Mouse (Mus musculus): ENCODE measurements around the gene Tab3. TPM values are rescaled to one million over a fixed set of nuclear protein-coding genes. Genes with fewer than 3 reads are reported as not detected.

Tab3 gene
- total and polyA plus RNA-seq, 3 experiments: 5.2 to 12.8 TPM; not detected in 1

- TF ChIP-seq NELFE (IDR thresholded peaks at IDR 0.05; ENCODE audit: low read depth, low read length) (peak; percentile 51; the same call in 1 of the 2 replicates), MYC (IDR thresholded peaks at IDR 0.05; ENCODE audit: low read depth, low read length) (no peak), E2F4 (IDR thresholded peaks at IDR 0.05; ENCODE audit: borderline replicate concordance, low read depth, low read length) (no peak), ZC3H11A (IDR thresholded peaks at IDR 0.05; ENCODE audit: low read depth, low read length) (no peak)
These were observed at the start of gene Tab3 (continued) for GRCm38 (mm10) chrX:85573532-85574181.

GRCm38 (mm10) chrX:85525545-85525944 lies 48.3 kb upstream of the Tab3 start:
- Histone ChIP-seq H3K79me2 (ENCODE audit: control insufficient read depth, insufficient read depth, low read length, poor library complexity) (no peaks in the 10 kb centered on the region), H3K36me3 (ENCODE audit: control insufficient read depth in 1 of 2, insufficient read depth in 2 of 2, low read length in 2 of 2) (no peaks in the 10 kb centered on the region), H3K27me3 (ENCODE audit: control insufficient read depth in 1 of 2, insufficient read depth in 2 of 2, low read length in 2 of 2) (no peaks in the 10 kb centered on the region), H3K9ac (ENCODE audit: control insufficient read depth, low read depth, low read length, poor library complexity, severe bottlenecking) (no peak overlapping the region), H3K4me1 (ENCODE audit: control insufficient read depth in 1 of 2, insufficient read depth in 2 of 2, low read length in 2 of 2) (no peaks in the 10 kb centered on the region), H3K9me3 (replicated peaks; ENCODE audit: insufficient read depth, low read length) (no peaks in the 10 kb centered on the region), H3K4me3 (ENCODE audit: control insufficient read depth in 1 of 2, insufficient read depth in 1 of 2, low read depth in 2 of 2, low read length in 2 of 2) (no peak overlapping the region), H3K27ac (ENCODE audit: control insufficient read depth, low read depth, low read length) (no peak overlapping the region)
- DNase-seq (ENCODE audit: low read depth, low spot score): no peak
- TF ChIP-seq KAT2A (conservative IDR thresholded peaks at IDR 0.05; ENCODE audit: low read depth, low read length): no peak
- no peak for TF ChIP-seq E2F4 (IDR thresholded peaks at IDR 0.05; ENCODE audit: borderline replicate concordance, low read depth, low read length)
- TF ChIP-seq TAL1 (IDR thresholded peaks at IDR 0.05; ENCODE audit: low read length): no peak
- no peak for TF ChIP-seq CTCF (IDR thresholded peaks at IDR 0.05 in 2 of 3, conservative IDR thresholded peaks at IDR 0.05 in 1 of 3; ENCODE audit: control insufficient read depth in 1 of 3, insufficient read depth in 1 of 3, low read depth in 2 of 3, low read length in 3 of 3, poor library complexity in 1 of 3, severe bottlenecking in 1 of 3)
- no peak for TF ChIP-seq MAFK (IDR thresholded peaks at IDR 0.05; ENCODE audit: borderline replicate concordance, low read depth, low read length)
- no peak for TF ChIP-seq ZC3H11A (IDR thresholded peaks at IDR 0.05; ENCODE audit: low read depth, low read length)

GRCm38 (mm10) chrX:85526263-85527019 lies 47.4 kb upstream of the Tab3 start:
- Histone ChIP-seq H3K79me2 (ENCODE audit: control insufficient read depth, insufficient read depth, low read length, poor library complexity) (no peaks in the 10 kb centered on the region), H3K4me1 (ENCODE audit: control insufficient read depth in 1 of 2, insufficient read depth in 2 of 2, low read length in 2 of 2) (no peaks in the 10 kb centered on the region), H3K9ac (ENCODE audit: control insufficient read depth, low read depth, low read length, poor library complexity, severe bottlenecking) (no peak overlapping the region), H3K27ac (ENCODE audit: control insufficient read depth, low read depth, low read length) (no peak overlapping the region), H3K4me3 (ENCODE audit: control insufficient read depth in 1 of 2, insufficient read depth in 1 of 2, low read depth in 2 of 2, low read length in 2 of 2) (no peak overlapping the region), H3K36me3 (ENCODE audit: control insufficient read depth in 1 of 2, insufficient read depth in 2 of 2, low read length in 2 of 2) (no peaks in the 10 kb centered on the region), H3K9me3 (replicated peaks; ENCODE audit: insufficient read depth, low read length) (no peaks in the 10 kb centered on the region), H3K27me3 (ENCODE audit: control insufficient read depth in 1 of 2, insufficient read depth in 2 of 2, low read length in 2 of 2) (no peaks in the 10 kb centered on the region)
- DNase-seq (ENCODE audit: low read depth, low spot score): no peak
- TF ChIP-seq MAX (IDR thresholded peaks at IDR 0.05; ENCODE audit: low read length): no peak
- TF ChIP-seq SMC3 (IDR thresholded peaks at IDR 0.05; ENCODE audit: low read depth, low read length): no peak

GRCm38 (mm10) chrX:85558931-85559330 lies 14.9 kb upstream of the Tab3 start:
- Histone ChIP-seq H3K27ac (ENCODE audit: control insufficient read depth, low read depth, low read length) (no peak overlapping the region), H3K4me3 (ENCODE audit: control insufficient read depth in 1 of 2, insufficient read depth in 1 of 2, low read depth in 2 of 2, low read length in 2 of 2) (no peak overlapping the region), H3K9ac (ENCODE audit: control insufficient read depth, low read depth, low read length, poor library complexity, severe bottlenecking) (no peak overlapping the region), H3K9me3 (replicated peaks; ENCODE audit: insufficient read depth, low read length) (no peaks in the 10 kb centered on the region), H3K4me1 (ENCODE audit: control insufficient read depth in 1 of 2, insufficient read depth in 2 of 2, low read length in 2 of 2) (no peaks in the 10 kb centered on the region), H3K79me2 (ENCODE audit: control insufficient read depth, insufficient read depth, low read length, poor library complexity) (no peaks in the 10 kb centered on the region), H3K27me3 (ENCODE audit: control insufficient read depth in 1 of 2, insufficient read depth in 2 of 2, low read length in 2 of 2) (no peaks in the 10 kb centered on the region), H3K36me3 (ENCODE audit: control insufficient read depth in 1 of 2, insufficient read depth in 2 of 2, low read length in 2 of 2) (no peaks in the 10 kb centered on the region)
- DNase-seq (ENCODE audit: low read depth, low spot score): no peak
- TF ChIP-seq JUND (IDR thresholded peaks at IDR 0.05; ENCODE audit: low read depth, low read length) (no peak), MAFK (IDR thresholded peaks at IDR 0.05; ENCODE audit: borderline replicate concordance, low read depth, low read length) (no peak), KAT2A (conservative IDR thresholded peaks at IDR 0.05; ENCODE audit: low read depth, low read length) (no peak), MYC (IDR thresholded peaks at IDR 0.05; ENCODE audit: low read depth, low read length) (no peak), TCF12 (IDR thresholded peaks at IDR 0.05; ENCODE audit: low read depth, low read length) (no peak), MYB (IDR thresholded peaks at IDR 0.05; ENCODE audit: low read depth, low read length) (no peak), UBTF (IDR thresholded peaks at IDR 0.05; ENCODE audit: borderline replicate concordance, insufficient read depth, low read depth, low read length) (no peak), NRF1 (IDR thresholded peaks at IDR 0.05; ENCODE audit: insufficient read depth, low read depth, low read length, poor library complexity, severe bottlenecking) (no peak), E2F4 (IDR thresholded peaks at IDR 0.05; ENCODE audit: borderline replicate concordance, low read depth, low read length) (no peak), MEF2A (IDR thresholded peaks at IDR 0.05; ENCODE audit: extremely low read depth, insufficient replicate concordance, low read depth, low read length, poor library complexity, severe bottlenecking) (no peak), CTCF (IDR thresholded peaks at IDR 0.05 in 2 of 3, conservative IDR thresholded peaks at IDR 0.05 in 1 of 3; ENCODE audit: control insufficient read depth in 1 of 3, insufficient read depth in 1 of 3, low read depth in 2 of 3, low read length in 3 of 3, poor library complexity in 1 of 3, severe bottlenecking in 1 of 3) (no peak), SMC3 (IDR thresholded peaks at IDR 0.05; ENCODE audit: low read depth, low read length) (no peak), ETS1 (IDR thresholded peaks at IDR 0.05; ENCODE audit: low read depth, low read length) (no peak), USF1 (IDR thresholded peaks at IDR 0.05; ENCODE audit: low read depth, low read length) (no peak), POLR2A (IDR thresholded peaks at IDR 0.05; ENCODE audit: control insufficient read depth in 1 of 2, insufficient read depth in 1 of 2, low read depth in 1 of 2, low read length in 2 of 2, poor library complexity in 1 of 2) (no peak), TBP (IDR thresholded peaks at IDR 0.05; ENCODE audit: low read depth, low read length) (no peak)

All from MEL (cell line).